Mouse (Mus musculus): ENCODE data around the gene Ctns. TPM values are rescaled to one million over a fixed set of nuclear protein-coding genes. Genes with fewer than 3 reads are reported as not detected.

Ctns gene
- polyA plus RNA-seq, 1 experiment from 2014 or later: 17.2 TPM

- Histone ChIP-seq H3K27me3 (ENCODE audit: control insufficient read depth, insufficient read depth, low read length) (peaks cover 6% of the 10 kb centered on the region; the same call in 1 of the 2 replicates), H3K27ac (ENCODE audit: low read depth, low read length) (no peak overlapping the region), H3K9me3 (ENCODE audit: control insufficient read depth, low read length) (no peaks in the 10 kb centered on the region), H3K4me1 (ENCODE audit: control insufficient read depth, insufficient read depth, low read length) (0 out of 2 replicates have a peak, but pooled peaks cover 2% of the 10 kb centered on the region), H3K9ac (replicated peaks; ENCODE audit: low read depth, low read length) (no peak overlapping the region), H3K4me2 (ENCODE audit: low read depth, low read length) (no peak overlapping the region), H3K36me3 (ENCODE audit: control insufficient read depth, insufficient read depth, low read length) (no peaks in the 10 kb centered on the region), H3K4me3 (ENCODE audit: low read depth, low read length) (no peak overlapping the region)
- ATAC-seq (ENCODE audit: low read depth): no peak
- 91% methylated on average over 4 of the region's 4 CpGs for WGBS
Observed at GRCm38 (mm10) chr11:73161616-73162015, 37.2 kb downstream of the Ctns start.

- no peaks in the 10 kb centered on the region for H3K9me3 ChIP-seq (ENCODE audit: control insufficient read depth, low read length)
- ATAC-seq (ENCODE audit: low read depth): no peak
- H3K4me1 ChIP-seq (ENCODE audit: control insufficient read depth, insufficient read depth, low read length): 0 out of 2 replicates have a peak, but pooled peaks cover 2% of the 10 kb centered on the region
- WGBS: 23% methylated on average over 6 of the region's 6 CpGs
- H3K36me3 ChIP-seq (ENCODE audit: control insufficient read depth, insufficient read depth, low read length): no peaks in the 10 kb centered on the region
- H3K4me2 ChIP-seq (ENCODE audit: low read depth, low read length): peak overlapping the region; percentile 78
- H3K9ac ChIP-seq (replicated peaks; ENCODE audit: low read depth, low read length): no peak overlapping the region
- peak overlapping the region; percentile 38; the same call in 1 of the 2 replicates for H3K4me3 ChIP-seq (ENCODE audit: low read depth, low read length)
- H3K27me3 ChIP-seq (ENCODE audit: control insufficient read depth, insufficient read depth, low read length): peaks cover 6% of the 10 kb centered on the region; the same call in 1 of the 2 replicates
- no peak overlapping the region for H3K27ac ChIP-seq (ENCODE audit: low read depth, low read length)
Observed at GRCm38 (mm10) chr11:73160811-73161200, 38.0 kb downstream of the Ctns start.

GRCm38 (mm10) chr11:73159957-73160810 lies 38.7 kb downstream of the Ctns start, which contains the start of gene P2rx5:
Gene P2rx5 (plus strand): TSS chr11:73160421.
- Histone ChIP-seq H3K4me3 (ENCODE audit: low read depth, low read length) (peak within 1 kb of the TSS; percentile 38), H3K4me1 (ENCODE audit: control insufficient read depth, insufficient read depth, low read length) (0 out of 2 replicates have a peak, but pooled peaks cover 2% of the 10 kb centered on the region), H3K27ac (ENCODE audit: low read depth, low read length) (no peak within 1 kb of the TSS), H3K4me2 (ENCODE audit: low read depth, low read length) (peak within 1 kb of the TSS; percentile 78), H3K27me3 (ENCODE audit: control insufficient read depth, insufficient read depth, low read length) (peaks cover 6% of the 10 kb centered on the region; the same call in 1 of the 2 replicates), H3K9me3 (ENCODE audit: control insufficient read depth, low read length) (no peaks in the 10 kb centered on the region), H3K36me3 (ENCODE audit: control insufficient read depth, insufficient read depth, low read length) (no peaks in the 10 kb centered on the region), H3K9ac (replicated peaks; ENCODE audit: low read depth, low read length) (peak within 1 kb of the TSS; percentile 53; the same call in 1 of the 2 replicates)
- 3% methylated on average over 49 of the region's 49 CpGs for WGBS
- peak; percentile 74 for ATAC-seq (ENCODE audit: low read depth)

- H3K4me1 ChIP-seq (ENCODE audit: control insufficient read depth, insufficient read depth, low read length): no peaks in the 10 kb centered on the region
- WGBS: 77% methylated on average over 6 of the region's 6 CpGs
- H3K36me3 ChIP-seq (ENCODE audit: control insufficient read depth, insufficient read depth, low read length): no peaks in the 10 kb centered on the region
- H3K9ac ChIP-seq (replicated peaks; ENCODE audit: low read depth, low read length): no peak overlapping the region
- no peaks in the 10 kb centered on the region for H3K9me3 ChIP-seq (ENCODE audit: control insufficient read depth, low read length)
- H3K27ac ChIP-seq (ENCODE audit: low read depth, low read length): no peak overlapping the region
- no peak overlapping the region for H3K4me2 ChIP-seq (ENCODE audit: low read depth, low read length)
- no peak overlapping the region for H3K4me3 ChIP-seq (ENCODE audit: low read depth, low read length)
- peaks cover 6% of the 10 kb centered on the region; the same call in 1 of the 2 replicates for H3K27me3 ChIP-seq (ENCODE audit: control insufficient read depth, insufficient read depth, low read length)
- ATAC-seq (ENCODE audit: low read depth): no peak
Observed at GRCm38 (mm10) chr11:73155071-73155470, 43.8 kb downstream of the Ctns start.

GRCm38 (mm10) chr11:73148209-73148608 lies 50.6 kb downstream of the Ctns start:
- H3K27me3 ChIP-seq (ENCODE audit: control insufficient read depth, insufficient read depth, low read length): no peaks in the 10 kb centered on the region
- no peaks in the 10 kb centered on the region for H3K4me1 ChIP-seq (ENCODE audit: control insufficient read depth, insufficient read depth, low read length)
- H3K4me3 ChIP-seq (ENCODE audit: low read depth, low read length): no peak overlapping the region
- H3K36me3 ChIP-seq (ENCODE audit: control insufficient read depth, insufficient read depth, low read length): no peaks in the 10 kb centered on the region
- 82% methylated on average over 9 of the region's 9 CpGs for WGBS
- no peak overlapping the region for H3K9ac ChIP-seq (replicated peaks; ENCODE audit: low read depth, low read length)
- no peaks in the 10 kb centered on the region for H3K9me3 ChIP-seq (ENCODE audit: control insufficient read depth, low read length)
- no peak for ATAC-seq (ENCODE audit: low read depth)
- no peak overlapping the region for H3K4me2 ChIP-seq (ENCODE audit: low read depth, low read length)
- H3K27ac ChIP-seq (ENCODE audit: low read depth, low read length): no peak overlapping the region

- Histone ChIP-seq H3K4me1 (ENCODE audit: control insufficient read depth, insufficient read depth, low read length) (no peaks in the 10 kb centered on the region), H3K9me3 (ENCODE audit: control insufficient read depth, low read length) (no peaks in the 10 kb centered on the region), H3K27me3 (ENCODE audit: control insufficient read depth, insufficient read depth, low read length) (no peaks in the 10 kb centered on the region), H3K4me2 (ENCODE audit: low read depth, low read length) (no peak overlapping the region), H3K9ac (replicated peaks; ENCODE audit: low read depth, low read length) (no peak overlapping the region), H3K27ac (ENCODE audit: low read depth, low read length) (no peak overlapping the region), H3K36me3 (ENCODE audit: control insufficient read depth, insufficient read depth, low read length) (no peaks in the 10 kb centered on the region), H3K4me3 (ENCODE audit: low read depth, low read length) (no peak overlapping the region)
- 62% methylated on average over 7 of the region's 7 CpGs for WGBS
- no peak for ATAC-seq (ENCODE audit: low read depth)
Observed at GRCm38 (mm10) chr11:73146975-73147365, 51.9 kb downstream of the Ctns start.

GRCm38 (mm10) chr11:73146026-73146974 lies 52.5 kb downstream of the Ctns start:
- Histone ChIP-seq H3K4me3 (ENCODE audit: low read depth, low read length) (no peak overlapping the region), H3K9ac (replicated peaks; ENCODE audit: low read depth, low read length) (no peak overlapping the region), H3K4me1 (ENCODE audit: control insufficient read depth, insufficient read depth, low read length) (no peaks in the 10 kb centered on the region), H3K27ac (ENCODE audit: low read depth, low read length) (no peak overlapping the region), H3K36me3 (ENCODE audit: control insufficient read depth, insufficient read depth, low read length) (no peaks in the 10 kb centered on the region), H3K9me3 (ENCODE audit: control insufficient read depth, low read length) (no peaks in the 10 kb centered on the region), H3K27me3 (ENCODE audit: control insufficient read depth, insufficient read depth, low read length) (no peaks in the 10 kb centered on the region), H3K4me2 (ENCODE audit: low read depth, low read length) (no peak overlapping the region)
- ATAC-seq (ENCODE audit: low read depth): no peak
- WGBS: 66% methylated on average over 11 of the region's 11 CpGs

GRCm38 (mm10) chr11:73144261-73144681 lies 54.6 kb downstream of the Ctns start:
- no peak overlapping the region for H3K4me3 ChIP-seq (ENCODE audit: low read depth, low read length)
- no peak for ATAC-seq (ENCODE audit: low read depth)
- no peaks in the 10 kb centered on the region for H3K4me1 ChIP-seq (ENCODE audit: control insufficient read depth, insufficient read depth, low read length)
- no peak overlapping the region for H3K9ac ChIP-seq (replicated peaks; ENCODE audit: low read depth, low read length)
- no peaks in the 10 kb centered on the region for H3K27me3 ChIP-seq (ENCODE audit: control insufficient read depth, insufficient read depth, low read length)
- H3K9me3 ChIP-seq (ENCODE audit: control insufficient read depth, low read length): no peaks in the 10 kb centered on the region
- no peaks in the 10 kb centered on the region for H3K36me3 ChIP-seq (ENCODE audit: control insufficient read depth, insufficient read depth, low read length)
- H3K4me2 ChIP-seq (ENCODE audit: low read depth, low read length): no peak overlapping the region
- WGBS: 79% methylated on average over 1 of the region's 1 CpGs
- H3K27ac ChIP-seq (ENCODE audit: low read depth, low read length): no peak overlapping the region
